Mouse (Mus musculus) C2C12 (cell line): Measurements from ENCODE around the gene Gmnn.

Source experiments
- CEBPB ChIP-seq: IDR thresholded peaks from one replicate; pipeline ENCODE4 v1.6.1; 2011; ENCODE audit warnings: low read depth, mild to moderate bottlenecking, control low read depth, moderate library complexity
- CTCF ChIP-seq: IDR thresholded peaks from one replicate; pipeline ENCODE4 v1.5.1; 2011; ENCODE audit not compliant: control insufficient read depth, insufficient read depth, insufficient read length
- FOSL1 ChIP-seq: IDR thresholded peaks from one replicate; pipeline ENCODE4 v1.8.0; 2011; ENCODE audit warnings: mild to moderate bottlenecking, low read length; ENCODE audit not compliant: poor library complexity, insufficient read depth, severe bottlenecking
- MAX ChIP-seq: IDR thresholded peaks from one replicate; pipeline ENCODE4 v1.6.1; 2011; ENCODE audit warnings: mild to moderate bottlenecking, control low read depth
- MYOD1 ChIP-seq: IDR thresholded peaks from one replicate; pipeline ENCODE4 v1.6.1; 2011; ENCODE audit warnings: low read depth; ENCODE audit not compliant: control insufficient read depth, insufficient read length
- MYOG ChIP-seq: IDR thresholded peaks from one replicate; pipeline ENCODE4 v1.6.1; 2011; ENCODE audit not compliant: control insufficient read depth, insufficient read length; ENCODE audit errors: extremely low read depth
- USF1 ChIP-seq: IDR thresholded peaks from one replicate; pipeline ENCODE4 v1.6.1; 2011; ENCODE audit warnings: low read depth, mild to moderate bottlenecking, control low read depth, moderate library complexity

- TF ChIP-seq CTCF, result no peak
- TF ChIP-seq MYOG, result no peak
- TF ChIP-seq MYOD1, result no peak
- TF ChIP-seq CEBPB, result no peak
- no peak for TF ChIP-seq USF1
- no peak for TF ChIP-seq FOSL1
- TF ChIP-seq MAX, result no peak
Observed at GRCm38 (mm10) chr13:24751396-24751795, 10.3 kb downstream of the Gmnn start.
